Mouse (Mus musculus) liver, embryonic 16.5 days (tissue): Measurements from ENCODE around the gene Ldhal6b. TPM values are rescaled to one million over a fixed set of nuclear protein-coding genes. Genes with fewer than 3 reads are reported as not detected.

Experiments used
- ATAC-seq: fragments of 200-750 bp; cut with Nextera tagmentation; 2 replicates; pipeline ENCODE4 v1.8.0; 2017; ENCODE audit warnings: low read depth, mild to moderate bottlenecking, moderate number of reproducible peaks, moderate library complexity
- H3K27ac ChIP-seq: fragments of 300-500 bp; sonication (generic); 2 replicates; pipeline ENCODE4 v1.5.1; 2014; ENCODE audit warnings: mild to moderate bottlenecking, low read length
- H3K27me3 ChIP-seq: fragments of 300-500 bp; sonication (generic); 2 replicates; pipeline ENCODE4 v1.6.1; 2014; ENCODE audit warnings: low read depth, low read length, mixed read lengths; ENCODE audit not compliant: control insufficient read depth, insufficient read depth
- H3K36me3 ChIP-seq: fragments of 300-500 bp; sonication (generic); 2 replicates; pipeline ENCODE4 v1.6.1; 2014; ENCODE audit warnings: mild to moderate bottlenecking; ENCODE audit not compliant: control insufficient read depth, insufficient read depth
- H3K4me1 ChIP-seq: fragments of 300-500 bp; sonication (generic); 2 replicates; pipeline ENCODE4 v1.6.1; 2014; ENCODE audit warnings: low read depth, low read length, mixed read lengths; ENCODE audit not compliant: control insufficient read depth
- H3K4me2 ChIP-seq: fragments of 300-500 bp; sonication (generic); 2 replicates; pipeline ENCODE4 v1.6.1; 2014; ENCODE audit warnings: low read depth, low read length, mixed read lengths
- H3K4me3 ChIP-seq: fragments of 300-500 bp; sonication (generic); 2 replicates; pipeline ENCODE4 v1.5.1; 2014; ENCODE audit warnings: low read depth, mild to moderate bottlenecking, low read length
- H3K9ac ChIP-seq: fragments of 300-500 bp; sonication (generic); 2 replicates; pipeline ENCODE4 v1.6.1; 2014; ENCODE audit warnings: low read depth, low read length
- H3K9me3 ChIP-seq: fragments of 300-500 bp; sonication (generic); replicated peaks from 2 replicates; pipeline ENCODE4 v1.6.1; 2016; ENCODE audit warnings: low read length; ENCODE audit not compliant: control insufficient read depth
- WGBS: fragments of 180-500 bp; shearing (Covaris S2); extraction: QIAGEN DNeasy Blood & Tissue Kit; methylation state at CpG from one replicate; pipeline ENCODE4 v1.1.7; 2014; ENCODE audit not compliant: insufficient replicate concordance; 5-methylcytosine and 5-hydroxymethylcytosine counted together
- polyA plus RNA-seq: library from polyadenylated mRNA; unstranded; fragments of >200 nt; fragmentation: Nextera tagmentation; extraction: Ambion mirVana; gene quantifications from 2 replicates; pipeline ENCODE4 v1.2.1, GENCODE M21; 2015

Gene Ldhal6b
- polyA plus RNA-seq, 1 experiment from 2014 or later: not detected

GRCm38 (mm10) chr17:5439831-5440158 lies 21.2 kb upstream of the Ldhal6b start:
- peak overlapping the region; percentile 71 for H3K4me3 ChIP-seq
- H3K27me3 ChIP-seq: no peaks in the 10 kb centered on the region
- peak overlapping the region; percentile 33; the same call in 1 of the 2 replicates for H3K27ac ChIP-seq
- WGBS: under 1% methylated on average over 8 of the region's 8 CpGs
- peaks cover 10% of the 10 kb centered on the region for H3K4me1 ChIP-seq
- no peaks in the 10 kb centered on the region for H3K36me3 ChIP-seq
- ATAC-seq: peak; percentile 44
- H3K9me3 ChIP-seq: no peaks in the 10 kb centered on the region
- H3K9ac ChIP-seq: peak overlapping the region; percentile 67
- peak overlapping the region; percentile 67 for H3K4me2 ChIP-seq

DNA sequence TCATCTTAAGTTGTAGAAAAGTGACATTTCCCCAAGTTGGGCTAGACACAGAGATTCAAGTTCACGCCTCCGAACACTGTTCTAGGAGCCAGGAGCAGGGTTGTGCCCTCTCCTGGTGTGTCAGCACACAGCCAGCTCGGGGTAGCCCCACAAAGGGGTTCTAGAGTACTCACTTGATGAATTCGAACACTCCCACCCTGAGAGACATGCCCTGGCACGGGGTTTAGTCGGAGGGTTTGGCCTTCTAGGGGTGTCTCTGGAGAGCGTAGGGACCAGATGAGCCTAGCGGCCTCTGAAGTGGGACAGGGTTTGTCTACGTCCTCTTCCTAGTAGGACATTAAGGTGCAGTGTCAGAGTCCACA lies 11.2 kb upstream of the Ldhal6b start:
- Histone ChIP-seq H3K4me3 (no peak overlapping the region), H3K4me1 (no peaks in the 10 kb centered on the region; the same call in 1 of the 2 replicates), H3K27ac (no peak overlapping the region), H3K4me2 (no peak overlapping the region), H3K36me3 (peaks cover 6% of the 10 kb centered on the region; the same call in 1 of the 2 replicates), H3K9ac (no peak overlapping the region), H3K9me3 (no peaks in the 10 kb centered on the region), H3K27me3 (no peaks in the 10 kb centered on the region)
- WGBS: 75% methylated on average over 9 of the region's 9 CpGs
- ATAC-seq: no peak

- Histone ChIP-seq H3K4me2 (no peak overlapping the region), H3K27ac (no peak overlapping the region), H3K36me3 (peaks cover 6% of the 10 kb centered on the region; the same call in 1 of the 2 replicates), H3K27me3 (no peaks in the 10 kb centered on the region), H3K9ac (no peak overlapping the region), H3K4me3 (no peak overlapping the region), H3K4me1 (no peaks in the 10 kb centered on the region; the same call in 1 of the 2 replicates), H3K9me3 (no peaks in the 10 kb centered on the region)
- ATAC-seq: peak; percentile 70
- WGBS: 48% methylated on average over 10 of the region's 10 CpGs
These were observed 10.7 kb upstream of the Ldhal6b start for GRCm38 (mm10) chr17:5429090-5429771.

GRCm38 (mm10) chr17:5425204-5425603 lies 6.6 kb upstream of the Ldhal6b start:
- Histone ChIP-seq H3K4me2 (no peak overlapping the region), H3K36me3 (no peaks in the 10 kb centered on the region), H3K9me3 (no peaks in the 10 kb centered on the region), H3K27me3 (no peaks in the 10 kb centered on the region), H3K9ac (no peak overlapping the region), H3K27ac (no peak overlapping the region), H3K4me1 (no peaks in the 10 kb centered on the region; the same call in 1 of the 2 replicates), H3K4me3 (no peak overlapping the region)
- ATAC-seq: no peak
- WGBS: 33% methylated on average over 3 of the region's 3 CpGs

- Histone ChIP-seq H3K4me3 (no peak overlapping the region), H3K4me2 (no peak overlapping the region), H3K27ac (no peak overlapping the region), H3K36me3 (no peaks in the 10 kb centered on the region; the same call in 1 of the 2 replicates), H3K4me1 (no peaks in the 10 kb centered on the region), H3K27me3 (no peaks in the 10 kb centered on the region), H3K9me3 (no peaks in the 10 kb centered on the region), H3K9ac (no peak overlapping the region)
- no peak for ATAC-seq
- 68% methylated on average over 8 of the region's 8 CpGs for WGBS
These were observed 5.6 kb upstream of the Ldhal6b start for GRCm38 (mm10) chr17:5424156-5424555.

- Histone ChIP-seq H3K9me3 (no peaks in the 10 kb centered on the region), H3K9ac (no peak overlapping the region), H3K4me3 (no peak overlapping the region), H3K36me3 (no peaks in the 10 kb centered on the region; the same call in 1 of the 2 replicates), H3K27ac (no peak overlapping the region), H3K27me3 (no peaks in the 10 kb centered on the region), H3K4me2 (no peak overlapping the region), H3K4me1 (no peaks in the 10 kb centered on the region)
- 40% methylated on average over 4 of the region's 4 CpGs for WGBS
- no peak for ATAC-seq
These were observed 3.3 kb upstream of the Ldhal6b start for GRCm38 (mm10) chr17:5421835-5422234.

DNA sequence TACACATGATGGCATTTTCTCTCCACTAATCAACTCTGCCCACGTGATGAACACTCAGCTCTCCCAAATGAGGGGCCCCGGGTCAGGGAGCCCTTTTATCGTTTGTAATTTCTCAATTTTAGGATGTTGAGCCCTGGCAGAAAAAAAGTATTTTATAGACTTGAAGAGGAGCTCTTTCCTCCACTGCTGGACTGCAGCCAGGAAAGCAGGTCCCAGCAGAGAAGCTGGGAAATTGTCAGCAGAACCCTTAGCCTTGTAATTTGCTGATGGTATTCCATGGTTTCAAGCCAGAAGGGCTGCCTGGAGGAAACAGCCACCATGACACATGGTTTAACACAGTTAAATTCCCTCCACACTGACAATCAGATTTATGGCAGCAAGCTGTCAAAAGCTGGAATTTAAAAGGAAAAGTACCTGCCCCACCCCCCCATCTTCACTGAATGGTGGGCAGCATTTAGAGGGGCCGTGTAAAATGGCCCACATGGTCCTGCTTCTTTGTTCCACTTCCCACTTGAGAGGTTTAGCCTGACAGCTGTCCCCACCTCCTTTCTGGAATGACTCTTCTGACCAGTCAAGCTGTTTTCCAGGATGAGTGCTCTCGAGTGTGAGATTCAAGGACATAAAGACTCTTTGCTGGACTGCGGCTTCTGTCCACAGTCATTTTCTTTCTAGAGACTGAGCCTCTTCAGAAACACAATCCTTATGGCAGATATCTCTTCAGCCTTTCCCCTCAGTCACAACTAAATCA lies 1.4 kb upstream of the Ldhal6b start:
- no peak overlapping the region for H3K9ac ChIP-seq
- H3K36me3 ChIP-seq: no peaks in the 10 kb centered on the region; the same call in 1 of the 2 replicates
- H3K27ac ChIP-seq: no peak overlapping the region
- 71% methylated on average over 6 of the region's 6 CpGs for WGBS
- no peak overlapping the region for H3K4me3 ChIP-seq
- H3K4me1 ChIP-seq: no peaks in the 10 kb centered on the region
- no peaks in the 10 kb centered on the region for H3K9me3 ChIP-seq
- ATAC-seq: no peak
- no peak overlapping the region for H3K4me2 ChIP-seq
- no peaks in the 10 kb centered on the region for H3K27me3 ChIP-seq

GRCm38 (mm10) chr17:5419056-5419455 lies 489 bp upstream of the Ldhal6b start:
- 72% methylated on average over 9 of the region's 9 CpGs for WGBS
- Histone ChIP-seq H3K36me3 (no peaks in the 10 kb centered on the region; the same call in 1 of the 2 replicates), H3K27me3 (no peaks in the 10 kb centered on the region), H3K4me1 (no peaks in the 10 kb centered on the region; the same call in 1 of the 2 replicates), H3K4me2 (no peak overlapping the region), H3K9ac (no peak overlapping the region), H3K9me3 (no peaks in the 10 kb centered on the region), H3K4me3 (no peak overlapping the region), H3K27ac (no peak overlapping the region)
- no peak for ATAC-seq

GRCm38 (mm10) chr17:5416518-5416917 lies 2.0 kb downstream of the Ldhal6b start:
- ATAC-seq: no peak
- Histone ChIP-seq H3K27ac (no peak overlapping the region), H3K9me3 (no peaks in the 10 kb centered on the region), H3K4me2 (no peak overlapping the region), H3K4me1 (no peaks in the 10 kb centered on the region; the same call in none of the 2 replicates), H3K36me3 (no peaks in the 10 kb centered on the region; the same call in 1 of the 2 replicates), H3K27me3 (no peaks in the 10 kb centered on the region), H3K9ac (no peak overlapping the region), H3K4me3 (no peak overlapping the region)
- WGBS: 77% methylated on average over 3 of the region's 3 CpGs
